Mouse (Mus musculus): ENCODE data around the gene Plp1. TPM values are rescaled to one million over a fixed set of nuclear protein-coding genes. Genes with fewer than 3 reads are reported as not detected.

Gene Plp1
- 2.4 and 2.5 TPM in 2 replicates for polyA plus RNA-seq (2012; rRNA removed)

DNA sequence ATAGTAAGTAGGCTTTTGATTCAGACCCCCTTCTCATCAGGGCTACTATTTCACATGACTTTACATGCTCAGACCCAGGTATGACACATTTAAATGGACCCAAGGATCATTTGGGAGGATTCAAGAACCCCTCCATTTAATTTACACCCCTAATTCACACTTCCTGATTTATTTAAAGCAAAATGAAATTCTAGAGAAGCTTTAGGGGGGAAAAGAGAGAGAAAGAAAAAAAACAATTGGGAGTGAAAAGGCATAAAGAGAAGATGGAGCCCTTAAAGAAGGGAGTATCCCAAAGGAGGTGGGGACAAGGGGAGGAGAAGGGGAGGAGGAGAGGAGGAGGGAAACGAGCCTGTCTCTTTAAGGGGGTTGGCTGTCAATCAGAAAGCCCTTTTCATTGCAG is at the start of gene Plp1:
Gene Plp1 (plus strand): TSS at position 301 of the 400 bp plus-strand sequence.
- no peaks in the 10 kb centered on the region for H3K4me1 ChIP-seq (ENCODE audit: control insufficient read depth, insufficient read depth, insufficient read length)
- no peak within 1 kb of the TSS for H3K4me3 ChIP-seq (ENCODE audit: extremely low read depth, insufficient read depth, insufficient read length)
- TF ChIP-seq POLR2A (IDR thresholded peaks at IDR 0.05; ENCODE audit: low read depth, low read length) (no peak), CTCF (IDR thresholded peaks at IDR 0.05; ENCODE audit: extremely low read depth, insufficient read depth, insufficient read length, insufficient replicate concordance) (no peak)
- DNase-seq (ENCODE audit: low read depth in 1 of 2, low spot score in 2 of 2): no peak
- no peaks in the 10 kb centered on the region for H3K36me3 ChIP-seq (ENCODE audit: control insufficient read depth, insufficient read depth, low read length)
- H3K27me3 ChIP-seq (ENCODE audit: control insufficient read depth, insufficient read depth, low read length): no peaks in the 10 kb centered on the region
- no peak within 1 kb of the TSS for H3K27ac ChIP-seq (ENCODE audit: insufficient read depth, low read length)
- 72% methylated on average over 1 of the region's 1 CpGs for WGBS

DNA sequence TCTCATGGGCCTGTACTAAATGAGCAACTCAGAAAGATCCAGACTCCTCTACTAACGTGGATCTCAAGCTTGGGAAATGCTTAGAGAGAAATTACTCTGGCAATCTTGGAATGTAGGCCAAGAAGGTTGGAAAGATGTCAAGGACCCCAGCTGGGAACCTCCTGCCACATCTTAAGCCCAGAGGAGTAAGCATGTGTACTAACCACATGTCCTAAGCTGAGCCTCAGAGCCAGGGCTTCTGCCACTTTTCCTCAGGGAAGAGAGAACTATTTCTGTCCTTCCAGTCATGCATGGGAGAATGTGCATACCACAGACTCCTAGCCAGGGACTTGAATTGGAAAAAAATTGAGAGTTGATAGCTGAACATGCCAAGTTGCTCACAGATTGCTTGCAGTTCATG is 49.4 kb upstream of the Plp1 start:
- Histone ChIP-seq H3K4me1 (ENCODE audit: control insufficient read depth, insufficient read depth, insufficient read length) (no peaks in the 10 kb centered on the region), H3K27ac (ENCODE audit: insufficient read depth, low read length) (no peak overlapping the region), H3K36me3 (ENCODE audit: control insufficient read depth, insufficient read depth, low read length) (no peaks in the 10 kb centered on the region), H3K4me3 (ENCODE audit: extremely low read depth, insufficient read depth, insufficient read length) (no peak overlapping the region), H3K27me3 (ENCODE audit: control insufficient read depth, insufficient read depth, low read length) (no peaks in the 10 kb centered on the region)
- TF ChIP-seq CTCF (IDR thresholded peaks at IDR 0.05; ENCODE audit: extremely low read depth, insufficient read depth, insufficient read length, insufficient replicate concordance): no peak
- no peak for TF ChIP-seq POLR2A (IDR thresholded peaks at IDR 0.05; ENCODE audit: low read depth, low read length)
- 71% methylated on average over 1 of the region's 1 CpGs for WGBS
- DNase-seq (ENCODE audit: low read depth in 1 of 2, low spot score in 2 of 2): no peak

DNA sequence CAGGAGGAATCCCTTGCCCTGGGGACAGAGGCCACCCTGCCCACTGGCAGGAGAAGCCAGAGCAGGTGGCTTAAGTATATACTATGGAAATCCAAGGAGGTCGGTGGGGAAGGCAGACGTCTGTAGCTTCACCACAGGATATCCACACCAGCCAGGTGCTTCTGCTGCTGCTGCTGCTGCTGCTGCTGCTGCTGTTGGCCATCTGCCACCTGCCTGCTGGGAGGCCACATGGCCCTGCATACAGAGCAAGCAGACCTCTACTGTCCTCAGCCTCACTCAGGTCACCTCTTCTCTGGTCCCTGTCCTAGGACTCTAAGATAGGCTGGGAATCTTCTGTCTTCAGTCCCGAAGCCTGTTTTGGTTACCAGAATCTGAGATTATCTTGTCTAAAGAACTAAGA is 44.4 kb upstream of the Plp1 start:
- TF ChIP-seq CTCF (IDR thresholded peaks at IDR 0.05; ENCODE audit: extremely low read depth, insufficient read depth, insufficient read length, insufficient replicate concordance): no peak
- TF ChIP-seq POLR2A (IDR thresholded peaks at IDR 0.05; ENCODE audit: low read depth, low read length): no peak
- no peaks in the 10 kb centered on the region for H3K36me3 ChIP-seq (ENCODE audit: control insufficient read depth, insufficient read depth, low read length)
- no peak overlapping the region for H3K4me3 ChIP-seq (ENCODE audit: extremely low read depth, insufficient read depth, insufficient read length)
- WGBS: 73% methylated on average over 3 of the region's 3 CpGs
- no peak overlapping the region for H3K27ac ChIP-seq (ENCODE audit: insufficient read depth, low read length)
- H3K27me3 ChIP-seq (ENCODE audit: control insufficient read depth, insufficient read depth, low read length): no peaks in the 10 kb centered on the region
- no peaks in the 10 kb centered on the region for H3K4me1 ChIP-seq (ENCODE audit: control insufficient read depth, insufficient read depth, insufficient read length)
- DNase-seq (ENCODE audit: low read depth in 1 of 2, low spot score in 2 of 2): no peak

DNA sequence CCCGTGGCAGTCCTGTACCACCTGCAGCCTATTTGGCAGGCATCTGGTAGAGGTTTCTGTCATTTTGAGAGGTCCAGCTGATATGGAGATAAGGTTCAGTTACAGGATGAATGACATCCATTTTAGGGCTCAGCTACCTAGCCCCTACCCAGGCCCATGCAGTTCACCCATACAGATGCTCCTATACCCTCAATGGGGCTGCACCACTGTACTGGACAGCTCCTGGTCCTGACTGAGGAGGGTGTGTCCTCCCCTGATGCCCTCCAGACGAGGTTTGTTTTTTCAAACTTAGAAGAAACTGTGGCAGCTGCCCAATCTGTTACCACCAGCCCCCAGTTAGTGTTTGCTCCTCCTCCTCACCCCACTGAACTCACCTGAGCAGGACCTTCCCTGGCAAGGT is 43.2 kb upstream of the Plp1 start:
- H3K27ac ChIP-seq (ENCODE audit: insufficient read depth, low read length): no peak overlapping the region
- H3K36me3 ChIP-seq (ENCODE audit: control insufficient read depth, insufficient read depth, low read length): no peaks in the 10 kb centered on the region

DNA sequence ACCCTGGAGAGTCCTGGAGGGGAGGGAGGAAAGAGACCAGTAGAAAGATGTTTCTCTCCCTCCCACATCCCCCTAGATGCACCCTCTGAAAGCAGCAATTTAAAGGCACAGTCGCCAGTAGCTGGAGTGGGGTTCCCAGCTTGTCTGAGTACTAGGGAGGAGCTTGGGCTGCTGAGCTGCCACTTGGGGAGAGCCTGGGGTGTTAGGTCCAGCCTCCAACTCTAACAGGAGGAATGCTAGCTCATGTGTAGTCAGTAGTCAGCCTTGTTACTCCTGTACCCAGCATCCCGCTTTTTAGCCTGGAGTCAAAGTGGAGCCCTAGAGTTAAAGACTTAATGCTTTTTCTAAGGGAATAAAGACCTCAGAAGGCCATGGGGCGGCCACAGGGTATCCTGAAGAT is 42.4 kb upstream of the Plp1 start, which contains the start of gene Glra4:
Gene Glra4 (minus strand): TSS at position 101 of the 400 bp plus-strand sequence.
- Histone ChIP-seq H3K27me3 (ENCODE audit: control insufficient read depth, insufficient read depth, low read length) (no peaks in the 10 kb centered on the region), H3K36me3 (ENCODE audit: control insufficient read depth, insufficient read depth, low read length) (no peaks in the 10 kb centered on the region), H3K4me1 (ENCODE audit: control insufficient read depth, insufficient read depth, insufficient read length) (no peaks in the 10 kb centered on the region), H3K27ac (ENCODE audit: insufficient read depth, low read length) (no peak within 1 kb of the TSS), H3K4me3 (ENCODE audit: extremely low read depth, insufficient read depth, insufficient read length) (no peak within 1 kb of the TSS)
- no peak for DNase-seq (ENCODE audit: low read depth in 1 of 2, low spot score in 2 of 2)
- TF ChIP-seq POLR2A (IDR thresholded peaks at IDR 0.05; ENCODE audit: low read depth, low read length) (no peak), CTCF (IDR thresholded peaks at IDR 0.05; ENCODE audit: extremely low read depth, insufficient read depth, insufficient read length, insufficient replicate concordance) (no peak)
- WGBS: 85% methylated on average over 3 of the region's 3 CpGs

More for the DNA sequence above, 43.2 kb upstream of the Plp1 start:
- no peak for TF ChIP-seq CTCF (IDR thresholded peaks at IDR 0.05; ENCODE audit: extremely low read depth, insufficient read depth, insufficient read length, insufficient replicate concordance)
- no peak for TF ChIP-seq POLR2A (IDR thresholded peaks at IDR 0.05; ENCODE audit: low read depth, low read length)
- H3K27me3 ChIP-seq (ENCODE audit: control insufficient read depth, insufficient read depth, low read length): no peaks in the 10 kb centered on the region
- 67% methylated on average over 2 of the region's 2 CpGs for WGBS
- no peak for DNase-seq (ENCODE audit: low read depth in 1 of 2, low spot score in 2 of 2)
- H3K4me1 ChIP-seq (ENCODE audit: control insufficient read depth, insufficient read depth, insufficient read length): no peaks in the 10 kb centered on the region
- H3K4me3 ChIP-seq (ENCODE audit: extremely low read depth, insufficient read depth, insufficient read length): no peak overlapping the region

DNA sequence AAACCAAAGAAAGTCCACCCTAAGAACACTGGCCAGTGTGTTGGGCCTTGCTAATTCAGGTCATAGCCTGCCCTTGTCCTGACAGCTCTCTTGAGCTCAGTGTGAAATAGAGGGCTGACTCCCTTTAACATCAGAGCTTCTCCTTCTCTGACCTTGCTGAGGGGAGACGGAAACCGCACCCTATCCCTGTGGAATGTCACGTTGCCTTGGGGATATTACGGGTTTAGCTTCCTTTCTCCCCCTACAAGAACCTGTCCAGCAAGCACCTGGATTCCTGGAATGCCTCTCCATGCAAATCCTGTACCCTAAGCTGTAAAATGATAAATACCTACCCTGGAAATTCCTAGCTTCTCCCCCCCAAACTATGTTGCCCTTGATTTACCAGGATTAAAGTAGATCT is 33.0 kb upstream of the Plp1 start:
- no peak for DNase-seq (ENCODE audit: low read depth in 1 of 2, low spot score in 2 of 2)
- WGBS: 84% methylated on average over 4 of the region's 4 CpGs
- Histone ChIP-seq H3K27me3 (ENCODE audit: control insufficient read depth, insufficient read depth, low read length) (no peaks in the 10 kb centered on the region), H3K4me3 (ENCODE audit: extremely low read depth, insufficient read depth, insufficient read length) (no peak overlapping the region), H3K36me3 (ENCODE audit: control insufficient read depth, insufficient read depth, low read length) (0 out of 2 replicates have a peak, but pooled peaks cover 3% of the 10 kb centered on the region), H3K27ac (ENCODE audit: insufficient read depth, low read length) (no peak overlapping the region), H3K4me1 (ENCODE audit: control insufficient read depth, insufficient read depth, insufficient read length) (no peaks in the 10 kb centered on the region)
- TF ChIP-seq POLR2A (IDR thresholded peaks at IDR 0.05; ENCODE audit: low read depth, low read length): no peak
- TF ChIP-seq CTCF (IDR thresholded peaks at IDR 0.05; ENCODE audit: extremely low read depth, insufficient read depth, insufficient read length, insufficient replicate concordance): no peak

DNA sequence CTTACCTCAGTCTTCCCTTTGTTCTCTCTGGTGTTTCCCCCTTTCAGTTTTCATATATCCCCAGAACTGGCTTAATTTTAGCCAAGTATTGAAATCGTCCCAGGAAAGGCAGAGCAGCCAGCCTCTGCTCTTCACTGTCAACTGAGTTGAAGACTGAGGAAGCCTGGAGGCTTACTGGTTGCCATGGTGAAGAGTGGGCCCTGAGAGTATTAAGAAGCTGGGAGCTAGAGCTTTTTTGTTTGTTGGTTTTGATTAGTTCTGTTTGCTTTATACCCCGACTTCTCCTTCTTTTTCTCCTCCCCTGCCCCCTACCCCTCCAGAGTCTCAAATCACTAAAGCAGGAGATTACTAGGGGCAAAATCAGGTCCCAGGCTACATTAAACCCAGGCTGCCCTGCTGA is 25.2 kb upstream of the Plp1 start:
- 75% methylated on average over 2 of the region's 2 CpGs for WGBS
- Histone ChIP-seq H3K27ac (ENCODE audit: insufficient read depth, low read length) (no peak overlapping the region), H3K36me3 (ENCODE audit: control insufficient read depth, insufficient read depth, low read length) (no peaks in the 10 kb centered on the region), H3K27me3 (ENCODE audit: control insufficient read depth, insufficient read depth, low read length) (no peaks in the 10 kb centered on the region), H3K4me1 (ENCODE audit: control insufficient read depth, insufficient read depth, insufficient read length) (no peaks in the 10 kb centered on the region), H3K4me3 (ENCODE audit: extremely low read depth, insufficient read depth, insufficient read length) (no peak overlapping the region)
- no peak for TF ChIP-seq CTCF (IDR thresholded peaks at IDR 0.05; ENCODE audit: extremely low read depth, insufficient read depth, insufficient read length, insufficient replicate concordance)
- no peak for TF ChIP-seq POLR2A (IDR thresholded peaks at IDR 0.05; ENCODE audit: low read depth, low read length)
- DNase-seq (ENCODE audit: low read depth in 1 of 2, low spot score in 2 of 2): no peak
